Mouse (Mus musculus) heart, postnatal 0 days (tissue): ENCODE results near the gene Tyro3. TPM values are rescaled to one million over a fixed set of nuclear protein-coding genes. Genes with fewer than 3 reads are reported as not detected.

Source experiments
- ATAC-seq: fragments of 200-750 bp; cut with Nextera tagmentation; 2 replicates; pipeline ENCODE4 v1.8.0; 2017; ENCODE audit warnings: low read depth, moderate number of reproducible peaks, moderate library complexity; ENCODE audit not compliant: insufficient read depth
- DNase-seq: peaks from one replicate; pipeline ENCODE4 v3.0.0-alpha.2; 2016; ENCODE audit warnings: low spot score
- H3K27ac ChIP-seq: fragments of 300-500 bp; sonication (generic); 2 replicates; pipeline ENCODE4 v1.5.1; 2014; ENCODE audit warnings: low read depth, mild to moderate bottlenecking
- H3K27me3 ChIP-seq: fragments of 300-500 bp; sonication (generic); 2 replicates; pipeline ENCODE4 v1.6.1; 2014; ENCODE audit warnings: low read length, mixed read lengths; ENCODE audit not compliant: control insufficient read depth, insufficient read depth
- H3K36me3 ChIP-seq: fragments of 300-500 bp; sonication (generic); replicated peaks from 2 replicates; pipeline ENCODE4 v1.6.1; 2014; ENCODE audit warnings: low read length, mixed read lengths; ENCODE audit not compliant: control insufficient read depth, insufficient read depth
- H3K4me1 ChIP-seq: fragments of 300-500 bp; sonication (generic); 2 replicates; pipeline ENCODE4 v1.6.1; 2014; ENCODE audit warnings: antibody characterized with exemption; ENCODE audit not compliant: control insufficient read depth, insufficient read depth
- H3K4me2 ChIP-seq: fragments of 300-500 bp; sonication (generic); 2 replicates; pipeline ENCODE4 v1.6.1; 2014; ENCODE audit warnings: low read depth, mild to moderate bottlenecking, low read length, moderate library complexity
- H3K4me3 ChIP-seq: fragments of 300-500 bp; sonication (generic); 2 replicates; pipeline ENCODE4 v1.5.1; 2014; ENCODE audit warnings: low read depth, low read length
- H3K9ac ChIP-seq: fragments of 300-500 bp; sonication (generic); replicated peaks from 2 replicates; pipeline ENCODE4 v1.6.1; 2014; ENCODE audit warnings: low read depth, low read length, mixed read lengths
- H3K9me3 ChIP-seq: fragments of 300-500 bp; sonication (generic); replicated peaks from 2 replicates; pipeline ENCODE4 v1.6.1; 2016; ENCODE audit warnings: low read length; ENCODE audit not compliant: control insufficient read depth
- CTCF ChIP-seq: IDR thresholded peaks from 2 replicates; pipeline ENCODE4 v1.5.1; 2016; ENCODE audit warnings: antibody characterized with exemption, control low read depth, low read depth
- EP300 ChIP-seq: IDR thresholded peaks from 2 replicates; pipeline ENCODE4 v1.6.1; 2016; ENCODE audit warnings: antibody characterized with exemption, low read depth
- WGBS: fragments of 180-500 bp; shearing (Covaris S2); extraction: QIAGEN DNeasy Blood & Tissue Kit; methylation state at CpG from one replicate; pipeline ENCODE4 v1.1.7; 2014; 5-methylcytosine and 5-hydroxymethylcytosine counted together
- polyA plus RNA-seq: library from polyadenylated mRNA; unstranded; fragments of >200 nt; fragmentation: Nextera tagmentation; extraction: Ambion mirVana; gene quantifications from 2 replicates; pipeline ENCODE4 v1.2.1, GENCODE M21; 2015
- total RNA-seq: library from RNA; depleted of rRNA; stranded (reverse); fragments of >200 nt; gene quantifications from 2 replicates; pipeline ENCODE4 v1.2.3, GENCODE M21; 2014; ENCODE audit warnings: low replicate concordance

The Tyro3 gene
- total and polyA plus RNA-seq, 2 experiments from 2014 or later: 3.1 to 19.0 TPM

- peak; percentile 80 for DNase-seq
- Histone ChIP-seq H3K9ac (no peak overlapping the region), H3K36me3 (no peaks in the 10 kb centered on the region), H3K27ac (peak overlapping the region; percentile 58), H3K27me3 (peaks cover 4% of the 10 kb centered on the region; the same call in 1 of the 2 replicates), H3K9me3 (no peaks in the 10 kb centered on the region), H3K4me1 (peaks cover 20% of the 10 kb centered on the region), H3K4me3 (peak overlapping the region; percentile 82), H3K4me2 (peak overlapping the region; percentile 100)
- peak; percentile 50 for ATAC-seq
- TF ChIP-seq EP300: no peak
- TF ChIP-seq CTCF: peak; percentile 59
- WGBS: 8% methylated on average over 13 of the region's 13 CpGs
Observed at GRCm38 (mm10) chr2:119798246-119798927, 854 bp downstream of the Tyro3 start.

- Histone ChIP-seq H3K9me3 (no peaks in the 10 kb centered on the region), H3K9ac (peak overlapping the region; percentile 71), H3K36me3 (no peaks in the 10 kb centered on the region), H3K27me3 (peaks cover 4% of the 10 kb centered on the region; the same call in 1 of the 2 replicates), H3K4me3 (peak overlapping the region; percentile 82), H3K4me1 (peaks cover 20% of the 10 kb centered on the region), H3K4me2 (peak overlapping the region; percentile 100), H3K27ac (peak overlapping the region; percentile 20; the same call in 1 of the 2 replicates)
- peak; percentile 65 for ATAC-seq
- TF ChIP-seq EP300 (no peak), CTCF (no peak)
- under 1% methylated on average over 39 of the region's 89 CpGs for WGBS
- peak; percentile 19 for DNase-seq
Observed at GRCm38 (mm10) chr2:119799181-119799960, 1.8 kb downstream of the Tyro3 start.

GRCm38 (mm10) chr2:119799961-119800550, 2.5 kb downstream of the Tyro3 start:
- Histone ChIP-seq H3K9me3 (no peaks in the 10 kb centered on the region), H3K4me3 (peak overlapping the region; percentile 82), H3K4me1 (peaks cover 23% of the 10 kb centered on the region), H3K36me3 (no peaks in the 10 kb centered on the region), H3K9ac (peak overlapping the region; percentile 71), H3K27me3 (peaks cover 4% of the 10 kb centered on the region; the same call in 1 of the 2 replicates), H3K27ac (no peak overlapping the region), H3K4me2 (peak overlapping the region; percentile 100)
- no peak for TF ChIP-seq EP300
- no peak for TF ChIP-seq CTCF
- DNase-seq (no peak), ATAC-seq (peak; percentile 13; the same call in 1 of the 2 replicates)
- WGBS: 2% methylated on average over 23 of the region's 27 CpGs

GRCm38 (mm10) chr2:119800876-119801846, 3.6 kb downstream of the Tyro3 start:
- Histone ChIP-seq H3K36me3 (no peaks in the 10 kb centered on the region), H3K9ac (no peak overlapping the region), H3K4me3 (no peak overlapping the region), H3K4me2 (peak overlapping the region; percentile 100; the same call in 1 of the 2 replicates), H3K27ac (no peak overlapping the region), H3K4me1 (peaks cover 25% of the 10 kb centered on the region), H3K9me3 (no peaks in the 10 kb centered on the region), H3K27me3 (peaks cover 4% of the 10 kb centered on the region; the same call in 1 of the 2 replicates)
- no peak for DNase-seq
- no peak for ATAC-seq
- 66% methylated on average over 15 of the region's 15 CpGs for WGBS
- no peak for TF ChIP-seq EP300
